Mouse (Mus musculus): ENCODE measurements at regions not wholly inside any gene's neighbourhood (a gene's known extent, or its start where the extent isn't known, plus 50 kb on each side); places are given as distances from the start of the nearest gene placed in this dataset.

DNA sequence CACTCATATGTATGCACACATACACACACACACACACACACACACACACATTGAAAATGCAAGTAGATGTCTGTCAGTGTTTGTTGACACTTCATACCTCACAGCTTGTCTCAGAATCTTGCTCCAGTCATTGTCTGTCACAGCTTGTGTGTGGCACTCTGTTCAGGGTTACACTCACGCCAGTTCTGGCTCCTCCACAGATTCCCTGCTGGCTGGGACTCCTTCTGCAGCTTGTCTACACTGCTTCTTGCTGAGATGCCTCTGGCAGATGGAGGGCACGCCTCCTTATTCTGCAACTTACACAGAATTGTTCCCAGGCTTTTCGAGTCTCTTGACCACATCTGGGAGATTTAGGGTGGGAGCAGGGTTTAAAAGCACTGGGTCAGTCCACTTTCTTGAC lies 208.6 kb upstream of the Gcfc2 start:
- no peak overlapping the region for H3K4me2 ChIP-seq (ENCODE audit: insufficient read depth, low read depth, poor library complexity, severe bottlenecking)
- no peak overlapping the region for H3K9ac ChIP-seq (ENCODE audit: insufficient read depth, low read depth)
- no peaks in the 10 kb centered on the region for H3K79me2 ChIP-seq (replicated peaks; ENCODE audit: control insufficient read depth, extremely low read depth, insufficient read depth, poor library complexity, severe bottlenecking)
- no peak overlapping the region for H3K4me3 ChIP-seq (replicated peaks in 1 of 3; ENCODE audit: low read depth in 2 of 3, low read length in 2 of 3, poor library complexity in 1 of 3)
- H3K36me3 ChIP-seq (replicated peaks in 1 of 2; ENCODE audit: control insufficient read depth in 1 of 2, insufficient read depth in 1 of 2, low read length in 1 of 2): no peaks in the 10 kb centered on the region
- no peaks in the 10 kb centered on the region for H3K27me3 ChIP-seq (replicated peaks)
- no peak for TF ChIP-seq ZC3H11A (IDR thresholded peaks at IDR 0.05; ENCODE audit: low read depth, low read length)
- no peak for TF ChIP-seq E2F4 (IDR thresholded peaks at IDR 0.05; ENCODE audit: insufficient replicate concordance, low read depth, low read length)
- no peak for TF ChIP-seq JUN (IDR thresholded peaks at IDR 0.05; ENCODE audit: insufficient read depth, low read depth, low read length)
- TF ChIP-seq MAFK (IDR thresholded peaks at IDR 0.05; ENCODE audit: insufficient replicate concordance, low read length): no peak
- no peak for TF ChIP-seq ETS1 (conservative IDR thresholded peaks at IDR 0.05; ENCODE audit: low read depth, low read length)
- TF ChIP-seq MXI1 (IDR thresholded peaks at IDR 0.05; ENCODE audit: low read depth, low read length): no peak
- no peak for TF ChIP-seq CHD1 (IDR thresholded peaks at IDR 0.05; ENCODE audit: low read depth, low read length)
- TF ChIP-seq TCF12 (IDR thresholded peaks at IDR 0.05; ENCODE audit: low read depth, low read length): no peak
- H3K9me3 ChIP-seq (replicated peaks; ENCODE audit: low read length): peaks cover 53% of the 10 kb centered on the region
- H3K27ac ChIP-seq (ENCODE audit: insufficient read depth, low read depth): no peak overlapping the region
- no peaks in the 10 kb centered on the region for H3K4me1 ChIP-seq (ENCODE audit: control insufficient read depth in 1 of 2, insufficient read depth in 2 of 2)
- no peak for DNase-seq (ENCODE audit: extremely low read depth)
- in situ Hi-C loops (cut with MboI; ENCODE audit: low pct_ligation_motif_present, low pct_unique_long_range_greater_than_20kb, low sequenced_read_pairs) (no loop called here), dilution Hi-C loops (cut with MboI; ENCODE audit: extremely low pct_ligation_motif_present, extremely low pct_unique_long_range_greater_than_20kb, low sequenced_read_pairs) (no loop called here)

DNA sequence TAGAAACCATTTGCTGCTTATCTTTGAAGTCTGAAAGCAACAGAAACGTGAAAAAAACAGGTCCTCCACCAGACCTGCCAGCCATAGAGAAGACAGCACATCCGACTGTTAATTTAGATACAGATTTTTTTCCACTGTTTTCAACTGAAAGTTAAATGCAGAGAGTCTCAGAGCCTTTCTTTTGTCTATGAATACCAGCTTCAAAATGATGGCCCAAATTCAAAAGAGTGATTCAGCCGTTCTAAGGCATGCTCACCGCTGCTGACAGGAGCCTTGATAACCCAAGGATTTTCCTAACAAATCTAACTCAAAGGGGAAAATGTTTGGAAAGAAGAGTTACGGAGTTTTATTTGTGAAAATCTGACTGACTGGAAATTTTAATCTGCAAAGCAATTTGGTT lies 207.1 kb upstream of the Gcfc2 start:
- Histone ChIP-seq H3K27me3 (replicated peaks) (no peaks in the 10 kb centered on the region), H3K4me3 (replicated peaks in 1 of 3; ENCODE audit: low read depth in 2 of 3, low read length in 2 of 3, poor library complexity in 1 of 3) (no peak overlapping the region), H3K36me3 (replicated peaks in 1 of 2; ENCODE audit: control insufficient read depth in 1 of 2, insufficient read depth in 1 of 2, low read length in 1 of 2) (no peaks in the 10 kb centered on the region), H3K9ac (ENCODE audit: insufficient read depth, low read depth) (no peak overlapping the region), H3K4me1 (ENCODE audit: control insufficient read depth in 1 of 2, insufficient read depth in 2 of 2) (no peaks in the 10 kb centered on the region), H3K27ac (ENCODE audit: insufficient read depth, low read depth) (no peak overlapping the region), H3K4me2 (ENCODE audit: insufficient read depth, low read depth, poor library complexity, severe bottlenecking) (no peak overlapping the region), H3K9me3 (replicated peaks; ENCODE audit: low read length) (peaks cover 56% of the 10 kb centered on the region), H3K79me2 (replicated peaks; ENCODE audit: control insufficient read depth, extremely low read depth, insufficient read depth, poor library complexity, severe bottlenecking) (no peaks in the 10 kb centered on the region)
- in situ Hi-C loops (cut with MboI; ENCODE audit: low pct_ligation_motif_present, low pct_unique_long_range_greater_than_20kb, low sequenced_read_pairs) (no loop called here), dilution Hi-C loops (cut with MboI; ENCODE audit: extremely low pct_ligation_motif_present, extremely low pct_unique_long_range_greater_than_20kb, low sequenced_read_pairs) (no loop called here)
- no peak for TF ChIP-seq BHLHE40 (IDR thresholded peaks at IDR 0.05; ENCODE audit: low read depth, low read length)
- no peak for TF ChIP-seq ZMIZ1 (IDR thresholded peaks at IDR 0.05; ENCODE audit: low read depth, low read length)
- TF ChIP-seq MAZ (IDR thresholded peaks at IDR 0.05; ENCODE audit: low read depth, low read length): no peak
- TF ChIP-seq ZC3H11A (IDR thresholded peaks at IDR 0.05; ENCODE audit: low read depth, low read length): no peak
- TF ChIP-seq MXI1 (IDR thresholded peaks at IDR 0.05; ENCODE audit: low read depth, low read length): no peak
- TF ChIP-seq TBP (conservative IDR thresholded peaks at IDR 0.05; ENCODE audit: low read depth, low read length): no peak
- no peak for TF ChIP-seq NELFE (IDR thresholded peaks at IDR 0.05; ENCODE audit: low read depth, low read length)
- no peak for TF ChIP-seq ZNF384 (IDR thresholded peaks at IDR 0.05; ENCODE audit: low read depth, low read length)
- no peak for DNase-seq (ENCODE audit: extremely low read depth)

All from CH12.LX (cell line).